Mouse (Mus musculus) left cerebral cortex, postnatal 10 days (tissue): Measurements from ENCODE around the gene Scn2b. TPM values are rescaled to one million over a fixed set of nuclear protein-coding genes. Genes with fewer than 3 reads are reported as not detected.

Experiments used
- DNase-seq, 2 experiments: peaks; one replicate each; pipeline ENCODE4 v3.0.0; 2021 to 2022; ENCODE audit warnings: low spot score in 2 of 2, mixed read lengths in 1 of 2; ENCODE audit errors: extremely low spot score in 1 of 2
- intact Hi-C: fragments of 180-260 bp; cut with DNase I; formaldehyde crosslinking; loops from one replicate; pipeline ENCODE4 v1.15.1; 2025
- total RNA-seq, 2 experiments: library from RNA; stranded (reverse); gene quantifications; 2 replicates each; pipeline ENCODE4 v1.2.3; 2021

Scn2b gene
- total RNA-seq, 2 experiments from 2014 or later = 89.1 to 97.5 TPM

DNA sequence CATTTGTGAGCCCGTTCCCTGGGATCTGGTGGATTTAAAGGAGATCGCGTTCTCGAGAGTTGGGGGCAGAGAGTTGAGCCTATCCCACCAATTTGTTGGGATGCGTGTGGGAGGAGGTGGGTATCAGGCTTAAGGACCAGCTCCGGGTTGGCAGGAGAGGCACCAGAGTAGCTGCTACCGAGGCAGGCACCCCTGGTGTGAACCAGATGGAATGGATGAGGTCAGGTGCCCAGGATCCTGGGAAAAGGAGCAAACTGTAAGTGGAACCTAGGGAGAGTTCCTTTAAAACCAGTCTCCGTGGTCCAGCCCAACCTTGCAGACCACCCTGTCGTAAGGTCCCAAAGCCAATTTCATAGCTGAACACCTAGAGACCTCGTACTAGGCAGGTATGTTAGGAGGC lies 970 bp downstream of the Scn2b start:
- intact Hi-C loops = no loop called here
- DNase-seq = no peak

DNA sequence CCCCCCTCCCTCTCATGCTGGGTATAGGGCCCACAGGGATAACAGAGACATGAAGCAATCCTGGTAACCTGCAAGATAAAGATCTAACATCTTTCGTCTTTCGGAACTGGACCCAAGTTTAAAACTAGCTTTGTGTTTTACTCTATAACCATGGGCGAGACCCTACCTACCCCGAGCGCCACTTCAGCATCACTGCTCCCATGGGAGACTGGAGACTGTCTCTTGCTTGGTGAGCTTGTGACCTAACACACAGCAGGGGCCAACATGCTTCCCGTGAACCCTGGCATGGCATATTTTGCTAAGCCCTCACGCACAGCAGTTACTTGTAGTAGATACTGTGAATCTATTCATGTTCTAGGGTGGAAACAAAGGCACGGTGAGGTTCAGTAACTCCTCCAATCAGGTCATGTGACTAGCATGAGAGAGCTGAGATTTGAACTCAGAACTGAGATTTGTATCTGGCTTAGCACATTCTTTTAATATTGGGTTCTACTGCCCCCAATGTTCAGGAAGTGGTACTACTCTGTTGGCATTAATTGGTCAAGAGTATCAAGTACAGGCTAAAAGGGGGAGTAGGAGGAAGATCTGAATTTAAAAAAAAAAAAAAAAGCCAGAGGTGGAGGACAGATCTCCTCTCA lies 1.9 kb downstream of the Scn2b start:
- no peak for DNase-seq
- intact Hi-C loops = no loop called here

- DNase-seq = no peak
- intact Hi-C loops = no loop called here
Measured at GRCm38 (mm10) chr9:45119954-45120530, 2.5 kb downstream of the Scn2b start.

GRCm38 (mm10) chr9:45120567-45120966 lies 3.0 kb downstream of the Scn2b start:
- intact Hi-C loops = no loop called here
- no peak for DNase-seq

DNA sequence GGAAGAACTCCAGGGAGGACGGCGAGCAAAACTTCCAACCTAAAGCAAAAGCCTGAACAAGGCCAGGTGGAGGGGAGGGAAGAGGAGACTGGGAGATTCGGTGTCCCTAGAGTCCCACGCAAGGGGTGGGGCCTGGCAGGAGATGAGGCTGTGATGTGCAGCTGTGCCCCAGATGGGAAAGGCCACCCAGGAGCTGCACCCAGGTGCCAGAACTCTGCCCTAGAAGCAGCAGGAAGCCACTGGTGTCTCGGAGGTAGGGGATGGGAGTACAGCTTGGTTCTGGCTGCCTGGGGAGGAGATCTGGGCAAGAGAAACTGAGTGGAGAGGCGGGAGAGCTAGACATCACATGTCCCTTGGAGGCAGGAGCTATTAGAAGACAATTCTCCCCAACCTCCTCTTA lies 3.4 kb downstream of the Scn2b start:
- DNase-seq = peak in 1 of 2 experiments; percentile 42
- intact Hi-C loops = no loop called here

DNA sequence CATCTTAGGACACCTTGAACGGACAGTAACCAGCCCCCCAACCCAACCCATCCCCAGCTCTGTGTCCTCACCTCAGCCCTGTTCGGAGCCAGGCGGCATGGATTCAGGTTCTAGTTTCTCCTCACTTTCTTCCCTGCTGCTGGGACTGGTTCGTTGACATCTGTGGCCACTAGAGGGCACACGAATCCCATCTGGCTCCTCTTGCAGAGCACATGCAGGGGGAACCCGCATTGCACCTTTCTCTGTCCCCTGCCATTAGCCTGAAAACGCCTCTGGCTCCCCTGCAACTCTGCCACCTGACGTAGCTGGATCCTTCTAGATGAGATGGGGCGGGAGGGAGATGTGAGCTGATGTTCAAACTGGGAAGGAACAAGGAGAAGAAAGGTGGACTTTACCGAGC lies 4.2 kb downstream of the Scn2b start:
- intact Hi-C loops = no loop called here
- DNase-seq = peak; percentile 73 to 81

GRCm38 (mm10) chr9:45122209-45122761 lies 4.7 kb downstream of the Scn2b start:
- intact Hi-C loops = no loop called here
- peak; percentile 59 to 76 for DNase-seq

- intact Hi-C loops = no loop called here
- DNase-seq = no peak
Measured at GRCm38 (mm10) chr9:45125211-45125610, 7.6 kb downstream of the Scn2b start.

- no peak for DNase-seq
- intact Hi-C loops = no loop called here
Measured at GRCm38 (mm10) chr9:45126941-45127340, 9.4 kb downstream of the Scn2b start.

- no peak for DNase-seq
- intact Hi-C loops = loop anchor here (5.0 kb wide), 1 partner anchor 108 kb away; no protein-coding TSS in a partner anchor
Measured at GRCm38 (mm10) chr9:45130119-45130518, 12.5 kb downstream of the Scn2b start.

DNA sequence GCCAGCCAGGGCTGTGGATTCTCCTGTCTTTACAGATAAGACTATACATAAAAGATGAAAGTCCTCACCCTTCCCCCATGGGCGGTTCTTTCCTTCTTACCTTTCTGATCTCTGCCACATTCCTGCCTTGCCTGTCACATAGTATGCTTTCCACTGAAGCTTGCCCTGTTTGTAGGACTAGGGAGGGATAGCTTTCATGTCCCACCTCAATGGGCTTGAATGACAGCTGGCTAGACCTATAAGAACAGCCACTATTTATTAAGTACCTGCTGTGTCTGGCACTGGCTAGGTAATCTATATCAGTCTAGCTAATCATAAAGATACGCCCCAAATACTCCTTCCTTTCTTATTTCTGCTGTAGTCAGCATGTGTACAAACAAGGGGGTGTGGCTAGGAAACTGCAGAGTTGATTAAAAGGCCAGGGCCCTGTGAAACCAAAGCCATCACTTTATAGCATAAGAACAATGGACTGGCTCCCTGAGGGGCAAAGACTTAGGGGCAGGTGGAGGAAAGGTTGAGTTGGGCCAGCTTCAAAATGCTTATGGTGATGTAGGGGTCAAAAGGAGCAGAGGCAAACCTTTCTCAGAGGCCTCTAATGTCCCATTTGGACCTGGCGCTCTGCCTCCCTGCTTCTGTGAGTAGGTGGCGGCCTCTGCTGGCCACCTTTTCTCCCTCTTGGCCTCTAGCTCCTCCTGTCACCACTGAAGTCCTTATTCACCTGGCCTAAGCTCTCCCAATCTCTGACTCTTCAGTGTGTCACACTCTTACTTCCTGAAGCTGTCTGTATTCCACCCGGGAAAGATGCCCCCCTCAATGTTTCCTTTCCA lies 16.1 kb downstream of the Scn2b start:
- intact Hi-C loops = loop anchor here (5.0 kb wide), 1 partner anchor 111 kb away; no protein-coding TSS in a partner anchor
- DNase-seq = peak in 1 of 2 experiments; percentile 66

DNA sequence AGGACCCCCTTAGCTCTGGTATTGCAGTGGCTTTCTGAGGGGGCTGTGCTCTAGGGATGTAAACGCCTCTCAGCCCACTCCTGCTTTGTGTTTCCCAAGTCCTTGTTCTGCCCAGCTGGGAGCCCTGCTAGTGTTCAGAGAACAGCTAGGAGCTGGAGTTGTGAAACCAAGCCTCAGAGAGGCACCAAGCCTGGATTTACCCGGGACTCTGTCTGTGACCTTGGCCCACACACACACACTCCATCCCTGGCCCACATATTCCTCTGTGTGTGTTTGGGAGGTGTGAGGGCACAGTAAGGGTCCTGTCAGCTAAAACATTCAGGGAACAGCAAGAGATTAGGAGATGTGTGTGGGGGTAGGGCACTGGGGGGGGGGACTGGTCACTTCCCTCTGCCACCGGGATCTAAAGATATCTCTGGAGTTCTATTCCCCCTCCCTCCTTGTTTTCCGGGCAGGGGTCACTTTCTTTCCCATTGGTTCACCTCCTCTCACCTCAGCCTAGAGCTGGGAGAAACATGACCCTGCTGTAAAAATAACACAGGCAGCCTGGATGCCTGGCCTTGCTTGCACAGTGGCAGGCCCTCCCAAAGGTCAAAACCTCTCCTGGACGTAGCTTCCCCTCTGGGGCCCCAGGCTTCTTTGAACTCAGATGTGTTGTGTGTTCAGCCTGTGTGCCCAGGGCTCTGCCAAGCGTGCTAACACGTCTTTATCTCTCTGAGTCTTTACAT lies 19.0 kb downstream of the Scn2b start:
- intact Hi-C loops = no loop called here
- DNase-seq = no peak

GRCm38 (mm10) chr9:45138191-45139032 lies 20.8 kb downstream of the Scn2b start, which contains the start of gene Scn4b:
Gene Scn4b (plus strand): TSS chr9:45138395.
- intact Hi-C loops = no loop called here
- DNase-seq = peak in 1 of 2 experiments; percentile 68

GRCm38 (mm10) chr9:45139082-45139481 lies 21.5 kb downstream of the Scn2b start:
- intact Hi-C loops = no loop called here
- no peak for DNase-seq

GRCm38 (mm10) chr9:45140945-45141344 lies 23.4 kb downstream of the Scn2b start:
- intact Hi-C loops = no loop called here
- no peak for DNase-seq

GRCm38 (mm10) chr9:45142686-45143085 lies 25.1 kb downstream of the Scn2b start:
- intact Hi-C loops = no loop called here
- DNase-seq = no peak

DNA sequence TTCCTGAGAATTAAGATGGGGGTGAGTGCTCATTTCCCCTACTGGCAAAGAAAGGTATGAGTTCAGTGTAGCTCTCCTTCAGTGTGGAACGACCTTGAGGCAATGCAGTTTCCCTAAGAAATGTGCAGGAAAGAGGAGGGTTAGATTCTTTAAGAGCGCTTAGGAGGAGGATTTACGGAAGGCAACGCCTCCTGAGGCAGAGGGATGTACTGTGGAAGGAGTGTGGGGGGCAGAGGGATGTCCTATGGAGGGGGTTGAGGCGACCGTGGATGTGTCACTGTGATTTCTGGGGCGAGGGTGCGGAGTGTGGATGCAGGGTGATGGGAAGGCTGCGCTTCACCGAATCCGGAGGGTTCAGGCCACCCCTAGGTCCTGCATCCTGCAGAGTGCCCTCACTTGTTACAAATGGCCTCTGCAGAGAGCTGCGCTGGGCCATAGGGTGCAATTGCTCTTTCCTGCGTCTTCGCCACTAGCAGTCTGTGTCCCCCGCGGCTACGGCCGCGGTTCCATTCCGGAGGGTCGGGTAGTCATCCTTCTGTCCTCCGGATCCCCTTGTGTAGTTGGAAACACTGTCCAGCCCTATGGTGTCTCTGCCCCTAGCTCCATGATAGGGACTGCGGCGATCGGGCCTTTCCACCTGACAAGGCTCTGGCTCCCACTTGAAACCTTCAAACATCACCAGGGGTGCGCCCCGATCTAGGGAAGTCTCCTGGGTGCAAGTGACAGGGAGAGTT lies 28.1 kb downstream of the Scn2b start:
- intact Hi-C loops = loop anchor here (5.0 kb wide), 2 partner anchors 123 to 178 kb away; partner anchors contain the start of gene Ube4a
- peak in 1 of 2 experiments; percentile 40 for DNase-seq
